Mouse (Mus musculus) G1E (cell line): ENCODE data around the gene Dgkd. TPM values are rescaled to one million over a fixed set of nuclear protein-coding genes. Genes with fewer than 3 reads are reported as not detected.
A peak's percentile ranks its signal among the peaks of the same experiment; 100 is the strongest.

ENCODE experiments used
- ATAC-seq: 2 replicates; pipeline ENCODE4 v1.8.0; 2016; ENCODE audit warnings: mild to moderate bottlenecking; ENCODE audit not compliant: insufficient number of reproducible peaks, poor library complexity, low FRiP score, severe bottlenecking; ENCODE audit errors: extremely low read depth
- DNase-seq: peaks from one replicate; pipeline ENCODE4 v3.0.0; 2012; ENCODE audit warnings: low spot score
- H3K27me3 ChIP-seq: 2 replicates; pipeline ENCODE4 v1.6.1; 2012; ENCODE audit warnings: mild to moderate bottlenecking, low read length, inconsistent platforms; ENCODE audit not compliant: insufficient read depth
- H3K36me3 ChIP-seq: replicated peaks from 2 replicates; pipeline ENCODE3; 2012; ENCODE audit warnings: mild to moderate bottlenecking, inconsistent platforms
- H3K4me1 ChIP-seq: 2 replicates; pipeline ENCODE4 v1.6.1; 2012; ENCODE audit warnings: low read depth, low read length, inconsistent platforms, mixed read lengths; ENCODE audit not compliant: insufficient read depth
- H3K4me3 ChIP-seq: 2 replicates; pipeline ENCODE4 v1.5.1; 2012; ENCODE audit warnings: low read depth, mild to moderate bottlenecking, inconsistent platforms, low read length, moderate library complexity, mixed read lengths
- H3K9me3 ChIP-seq: replicated peaks from 2 replicates; pipeline ENCODE4 v1.6.1; 2012; ENCODE audit warnings: inconsistent platforms
- CTCF ChIP-seq: IDR thresholded peaks from 2 replicates; pipeline ENCODE4 v1.5.1; 2012; ENCODE audit warnings: low read depth, low read length, inconsistent platforms, mixed read lengths
- GATA1 ChIP-seq: IDR thresholded peaks from 2 replicates; pipeline ENCODE4 v1.6.1; 2012; ENCODE audit warnings: borderline replicate concordance, low read length, inconsistent platforms, mixed read lengths
- GATA2 ChIP-seq: IDR thresholded peaks from 2 replicates; pipeline ENCODE4 v1.6.1; 2012; ENCODE audit warnings: low read depth, low read length, inconsistent platforms, borderline replicate concordance
- POLR2AphosphoS5 ChIP-seq: IDR thresholded peaks from 2 replicates; pipeline ENCODE4 v1.6.1; 2012; ENCODE audit warnings: low read depth, low read length, inconsistent platforms; ENCODE audit not compliant: insufficient replicate concordance
- TAL1 ChIP-seq: conservative IDR thresholded peaks from 2 replicates; pipeline ENCODE4 v1.6.1; 2012; ENCODE audit warnings: low read depth, low read length, inconsistent platforms, mixed read lengths
- polyA plus RNA-seq: library from polyadenylated mRNA; stranded (reverse); fragments of >175 nt; gene quantifications from 2 replicates; pipeline ENCODE4 v1.2.3, GENCODE M21; 2012
- total RNA-seq, 2 experiments: library from RNA; stranded (forward) in 1 of 2; stranded (reverse) in 1 of 2; fragments of 200-1000 nt in 1 of 2; fragments of >200 nt in 1 of 2; fragmentation: Nextera tagmentation in 1 of 2; gene quantifications; 2 replicates each; pipeline ENCODE4 v1.2.3; 2014 to 2017

Dgkd gene
- total and polyA plus RNA-seq, 3 experiments: 20.2 to 61.5 (median 57.3) TPM

DNA sequence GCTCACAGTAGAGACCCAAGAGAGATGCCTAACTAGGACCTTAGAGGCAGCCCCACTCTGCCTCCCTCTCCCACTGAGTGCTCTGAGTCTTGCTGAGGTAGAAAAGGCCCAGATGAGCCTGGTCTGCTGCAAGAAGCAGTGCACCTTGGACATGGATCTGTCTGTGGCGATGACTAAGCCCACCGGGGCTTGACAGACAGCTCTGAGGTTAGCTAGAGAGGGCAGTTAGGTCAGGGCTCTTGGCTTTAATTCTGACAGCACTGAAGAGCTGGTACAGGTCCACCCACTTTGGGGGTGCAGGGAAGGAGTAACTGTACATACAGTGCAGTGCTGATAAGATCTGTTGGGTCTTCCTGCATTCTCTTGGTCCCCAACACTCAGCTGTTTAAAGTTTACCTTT lies 82.5 kb downstream of the Dgkd start:
- TF ChIP-seq GATA2: no peak
- TF ChIP-seq POLR2AphosphoS5: no peak
- TF ChIP-seq TAL1: no peak
- no peak for TF ChIP-seq GATA1
- TF ChIP-seq CTCF: no peak
- Histone ChIP-seq H3K36me3 (peaks cover 98% of the 10 kb centered on the region), H3K4me1 (peaks cover 29% of the 10 kb centered on the region), H3K27me3 (no peaks in the 10 kb centered on the region), H3K9me3 (no peaks in the 10 kb centered on the region), H3K4me3 (no peak overlapping the region)
- ATAC-seq (0 out of 2 replicates have a peak, but pooled peaks have one; percentile 23), DNase-seq (no peak)

GRCm38 (mm10) chr1:87936075-87936474 lies 83.0 kb downstream of the Dgkd start:
- TF ChIP-seq GATA2: no peak
- no peak for TF ChIP-seq TAL1
- TF ChIP-seq POLR2AphosphoS5: no peak
- TF ChIP-seq CTCF: no peak
- TF ChIP-seq GATA1: no peak
- Histone ChIP-seq H3K36me3 (peaks cover 98% of the 10 kb centered on the region), H3K4me3 (no peak overlapping the region), H3K4me1 (peaks cover 30% of the 10 kb centered on the region), H3K27me3 (no peaks in the 10 kb centered on the region), H3K9me3 (no peaks in the 10 kb centered on the region)
- no peak for DNase-seq
- ATAC-seq: no peak

GRCm38 (mm10) chr1:87936516-87936915 lies 83.4 kb downstream of the Dgkd start:
- Histone ChIP-seq H3K4me1 (peaks cover 32% of the 10 kb centered on the region), H3K27me3 (no peaks in the 10 kb centered on the region), H3K4me3 (no peak overlapping the region), H3K36me3 (peaks cover 98% of the 10 kb centered on the region), H3K9me3 (no peaks in the 10 kb centered on the region)
- ATAC-seq (peak; percentile 52), DNase-seq (peak; percentile 33)
- TF ChIP-seq CTCF: peak; percentile 52
- no peak for TF ChIP-seq POLR2AphosphoS5

DNA sequence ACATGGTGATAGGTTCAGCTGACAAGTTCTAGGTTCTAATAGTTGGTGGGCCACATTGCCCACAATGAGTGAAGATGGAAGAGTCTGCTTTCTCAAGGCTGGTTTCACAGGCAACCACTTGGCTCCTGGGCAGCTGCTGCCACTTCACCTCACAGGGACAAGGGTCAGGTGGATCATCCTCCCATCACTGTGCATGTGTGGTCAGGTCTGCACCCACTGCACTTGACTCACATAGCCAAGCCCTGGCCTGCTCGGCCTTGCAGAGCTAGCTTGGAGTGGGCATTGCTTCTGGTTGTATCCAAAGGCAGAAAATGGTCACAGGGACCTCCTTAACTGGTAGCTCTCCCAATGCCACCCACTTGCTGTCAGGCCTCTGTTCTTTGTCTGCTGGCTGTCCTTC lies 88.7 kb downstream of the Dgkd start:
- ATAC-seq: no peak
- no peak for TF ChIP-seq TAL1
- TF ChIP-seq POLR2AphosphoS5: peak; percentile 84; the same call in 1 of the 2 replicates
- H3K27me3 ChIP-seq: no peaks in the 10 kb centered on the region
- H3K4me1 ChIP-seq: peaks cover 12% of the 10 kb centered on the region
- H3K36me3 ChIP-seq: peaks cover 100% of the 10 kb centered on the region
- no peaks in the 10 kb centered on the region for H3K9me3 ChIP-seq
- no peak for DNase-seq
- H3K4me3 ChIP-seq: no peak overlapping the region

DNA sequence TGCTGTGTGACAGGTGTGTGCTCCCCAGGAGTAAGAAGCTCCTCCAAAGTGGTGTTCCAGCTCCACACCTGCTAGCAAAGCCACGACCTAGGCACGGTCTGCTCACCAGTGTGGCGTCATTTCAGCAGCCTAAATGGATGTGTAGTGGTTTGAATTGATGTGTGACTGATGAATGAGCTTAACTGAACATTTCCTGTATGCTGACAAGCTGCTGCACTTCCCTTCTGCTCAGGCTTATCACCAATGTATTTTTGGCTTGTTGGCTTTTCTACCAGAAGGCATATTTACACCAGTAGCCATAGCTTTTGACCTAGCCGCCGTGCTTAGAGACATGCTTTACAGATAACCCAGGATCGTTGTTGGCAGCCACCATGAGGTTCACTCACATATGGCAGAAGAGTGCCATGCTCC lies 94.6 kb downstream of the Dgkd start:
- DNase-seq (no peak), ATAC-seq (no peak)
- H3K27me3 ChIP-seq: no peaks in the 10 kb centered on the region
- H3K36me3 ChIP-seq: peaks cover 99% of the 10 kb centered on the region
- TF ChIP-seq POLR2AphosphoS5 (no peak), CTCF (0 out of 2 replicates have a peak, but pooled peaks have one; percentile 2)
- H3K4me1 ChIP-seq: peaks cover 14% of the 10 kb centered on the region
- no peaks in the 10 kb centered on the region for H3K9me3 ChIP-seq
- H3K4me3 ChIP-seq: no peak overlapping the region

DNA sequence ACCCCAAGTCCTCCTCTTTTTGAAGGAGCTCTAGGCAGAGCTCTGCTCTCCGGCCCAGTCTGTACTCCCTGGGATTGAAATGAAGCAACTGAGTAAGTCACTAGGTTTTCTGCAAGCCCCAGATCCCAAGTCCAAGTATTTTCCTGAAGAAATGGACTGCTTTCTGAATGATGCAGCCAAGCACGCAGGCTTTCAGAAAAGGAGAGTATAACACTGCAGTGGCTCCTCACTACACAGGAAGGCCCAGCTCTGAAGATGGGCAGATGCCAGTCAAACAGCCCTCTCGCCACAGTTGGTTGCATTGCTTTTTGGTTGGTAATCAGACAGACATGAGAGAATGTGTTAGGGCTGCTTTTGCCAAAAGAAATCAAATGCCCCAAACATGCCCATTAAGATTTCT lies 98.6 kb downstream of the Dgkd start:
- no peak for TF ChIP-seq GATA2
- Histone ChIP-seq H3K4me3 (no peak overlapping the region), H3K9me3 (no peaks in the 10 kb centered on the region), H3K27me3 (no peaks in the 10 kb centered on the region), H3K36me3 (peaks cover 97% of the 10 kb centered on the region), H3K4me1 (peaks cover 30% of the 10 kb centered on the region)
- no peak for ATAC-seq
- no peak for DNase-seq

DNA sequence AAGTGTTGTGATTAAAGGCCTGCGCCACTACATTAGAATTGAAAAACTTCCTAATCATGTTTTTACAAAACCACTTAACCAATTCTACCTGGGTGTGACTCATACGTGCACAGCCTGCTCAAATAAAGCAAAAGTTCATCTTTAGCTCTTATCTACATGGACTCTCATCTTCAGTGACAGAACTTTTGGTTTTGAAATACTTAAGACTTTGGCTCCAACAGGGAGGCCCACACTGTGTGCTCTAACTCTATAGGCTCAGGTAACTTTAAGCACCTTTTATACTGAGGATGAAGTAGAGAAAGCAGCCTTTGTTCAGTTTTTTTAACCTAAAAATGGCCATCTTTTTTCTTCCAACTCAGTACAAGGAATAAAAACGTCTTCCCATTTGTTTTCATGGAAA lies 100.0 kb downstream of the Dgkd start:
- no peak overlapping the region for H3K4me3 ChIP-seq
- peaks cover 35% of the 10 kb centered on the region for H3K4me1 ChIP-seq
- TF ChIP-seq CTCF: no peak
- no peak for TF ChIP-seq GATA1
- TF ChIP-seq TAL1: no peak
- TF ChIP-seq GATA2: no peak
- no peak for TF ChIP-seq POLR2AphosphoS5
- DNase-seq: no peak
- H3K27me3 ChIP-seq: no peaks in the 10 kb centered on the region
- ATAC-seq: no peak
- peaks cover 95% of the 10 kb centered on the region for H3K36me3 ChIP-seq
- H3K9me3 ChIP-seq: no peaks in the 10 kb centered on the region
